Mouse (Mus musculus) erythroblast, embryonic 14.5 days (primary cell): Measurements from ENCODE around the gene Prcp. TPM values are rescaled to one million over a fixed set of nuclear protein-coding genes. Genes with fewer than 3 reads are reported as not detected.
"Not testable (repeated sequence)": the region's sequence is repeated elsewhere in the genome, so short reads cannot be mapped to it uniquely, and the experiment has no call there.

Source experiments
- H3K27me3 ChIP-seq: 2 replicates; pipeline ENCODE4 v1.6.1; 2012; ENCODE audit warnings: inconsistent platforms; ENCODE audit not compliant: control insufficient read depth
- H3K36me3 ChIP-seq: 2 replicates; pipeline ENCODE4 v1.6.1; 2012; ENCODE audit warnings: mild to moderate bottlenecking, inconsistent platforms; ENCODE audit not compliant: control insufficient read depth
- H3K4me1 ChIP-seq: 2 replicates; pipeline ENCODE4 v1.6.1; 2012; ENCODE audit warnings: inconsistent platforms; ENCODE audit not compliant: control insufficient read depth
- H3K4me3 ChIP-seq: replicated peaks from 2 replicates; pipeline ENCODE3; 2012; ENCODE audit warnings: moderate library complexity, mild to moderate bottlenecking, inconsistent platforms
- H3K9me3 ChIP-seq: 2 replicates; pipeline ENCODE4 v1.6.1; 2012; ENCODE audit warnings: low read length, inconsistent platforms, mixed read lengths; ENCODE audit not compliant: control insufficient read depth
- GATA1 ChIP-seq: IDR thresholded peaks from 2 replicates; pipeline ENCODE4 v1.6.1; 2012; ENCODE audit warnings: low read length, inconsistent platforms, mixed read lengths
- TAL1 ChIP-seq: IDR thresholded peaks from 3 replicates; pipeline ENCODE4 v1.6.1; 2012; ENCODE audit warnings: low read length, inconsistent platforms, mixed read lengths
- polyA plus RNA-seq: library from polyadenylated mRNA; stranded (reverse); fragments of >175 nt; gene quantifications from 2 replicates; pipeline ENCODE4 v1.2.3, GENCODE M21; 2012

Gene Prcp
- polyA plus RNA-seq, 1 experiment, result 2.6 TPM

DNA sequence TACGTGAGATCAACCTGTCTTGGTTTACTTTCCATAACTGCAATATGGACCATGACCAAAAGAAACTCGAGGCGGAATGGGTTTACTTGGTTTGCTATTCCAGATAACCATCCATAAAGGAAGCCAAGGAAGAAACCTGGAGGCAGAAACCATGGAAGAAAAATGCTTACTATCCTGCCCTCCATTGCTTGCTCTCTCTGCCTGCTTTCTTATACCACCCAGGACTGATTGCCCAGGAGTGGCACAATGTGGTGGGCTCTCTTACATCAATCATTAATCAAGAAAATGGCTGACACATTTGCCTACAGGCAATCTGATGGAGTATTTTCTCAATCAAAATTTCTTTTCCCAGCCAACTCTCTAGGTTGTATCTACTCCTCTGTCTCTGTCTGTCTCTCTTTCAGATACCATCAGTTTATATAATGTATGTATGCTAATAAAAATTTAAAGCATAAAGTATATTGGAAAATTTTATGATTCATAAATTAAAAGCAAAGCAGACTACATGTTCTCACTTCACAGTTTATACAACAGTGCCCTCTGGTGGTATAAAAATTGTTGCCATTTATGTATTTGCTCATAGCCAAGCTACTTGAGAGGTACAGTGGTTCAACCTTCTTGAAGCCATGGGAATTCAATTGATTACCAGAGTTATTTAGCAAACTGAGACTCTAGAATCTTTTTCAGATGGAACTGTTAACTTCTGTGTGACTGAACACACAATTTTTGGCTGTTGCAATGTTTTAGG, 90.7 kb downstream of the Prcp start:
- Histone ChIP-seq H3K9me3 (no peaks in the 10 kb centered on the region), H3K27me3 (no peaks in the 10 kb centered on the region), H3K4me3 (no peak overlapping the region), H3K36me3 (no peaks in the 10 kb centered on the region), H3K4me1 (no peaks in the 10 kb centered on the region)
- TF ChIP-seq TAL1, result no peak

DNA sequence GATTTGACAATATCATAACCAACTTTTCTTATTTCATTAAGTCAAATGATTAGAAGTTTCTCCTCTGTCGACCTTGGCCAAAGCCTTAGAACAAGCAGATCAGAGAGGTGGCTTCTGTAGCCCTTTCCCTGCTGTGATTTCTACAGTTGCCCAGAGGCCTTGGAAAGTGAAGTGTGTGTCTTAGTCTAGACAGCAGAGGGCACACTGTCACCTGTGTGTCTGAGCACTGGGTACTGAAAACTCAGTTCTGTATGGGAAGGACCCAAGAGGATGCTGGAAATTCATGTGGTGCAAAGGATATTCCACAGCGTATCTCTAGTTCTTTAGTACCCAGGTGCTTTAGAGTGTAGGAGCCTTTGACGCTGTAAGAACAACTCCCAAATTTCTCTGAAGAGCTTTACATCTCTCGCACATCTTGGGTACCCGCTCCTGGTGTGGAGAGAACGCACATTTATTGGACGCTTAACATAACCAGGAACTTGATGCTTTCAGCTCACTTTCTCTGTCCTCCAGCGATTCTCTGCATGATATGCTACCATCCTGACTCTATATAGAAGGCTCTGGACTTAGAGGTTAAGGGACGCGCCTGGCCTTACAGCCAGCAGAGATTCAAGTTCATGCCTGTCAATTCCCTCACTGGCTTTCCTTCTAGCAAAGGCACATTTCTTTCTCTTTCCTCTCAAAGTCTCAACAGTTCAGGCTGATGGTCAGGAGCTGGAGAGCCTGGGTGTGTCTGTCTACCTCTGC, 93.3 kb downstream of the Prcp start:
- no peaks in the 10 kb centered on the region for H3K4me1 ChIP-seq
- no peaks in the 10 kb centered on the region for H3K9me3 ChIP-seq
- no peak for TF ChIP-seq TAL1
- TF ChIP-seq GATA1, result no peak
- no peak overlapping the region for H3K4me3 ChIP-seq
- no peaks in the 10 kb centered on the region for H3K36me3 ChIP-seq
- H3K27me3 ChIP-seq, result no peaks in the 10 kb centered on the region

DNA sequence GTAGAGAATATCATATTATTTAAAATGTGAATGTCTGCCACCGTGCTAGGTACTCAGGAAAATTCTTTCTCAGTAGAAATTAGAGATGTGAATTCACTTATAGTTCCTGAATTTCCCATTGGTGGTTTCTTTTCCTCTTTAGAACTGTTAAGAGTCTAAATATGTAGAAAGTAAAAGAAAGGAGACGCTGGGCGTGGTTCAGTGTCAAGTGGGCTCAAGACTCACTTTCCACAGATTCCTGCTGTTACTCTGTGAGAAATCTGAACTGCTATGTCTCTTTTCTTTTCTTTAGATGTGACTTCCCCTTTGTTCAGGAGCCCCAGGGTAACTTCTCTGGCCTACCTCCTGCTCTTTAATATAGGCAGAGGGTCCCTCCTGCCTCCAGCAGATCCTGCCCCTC, 103.2 kb downstream of the Prcp start:
- H3K4me3 ChIP-seq, result no peak overlapping the region
- no peaks in the 10 kb centered on the region for H3K36me3 ChIP-seq
- TF ChIP-seq GATA1, result no peak
- no peak for TF ChIP-seq TAL1
- H3K27me3 ChIP-seq, result no peaks in the 10 kb centered on the region
- no peaks in the 10 kb centered on the region for H3K4me1 ChIP-seq
- H3K9me3 ChIP-seq, result no peaks in the 10 kb centered on the region

DNA sequence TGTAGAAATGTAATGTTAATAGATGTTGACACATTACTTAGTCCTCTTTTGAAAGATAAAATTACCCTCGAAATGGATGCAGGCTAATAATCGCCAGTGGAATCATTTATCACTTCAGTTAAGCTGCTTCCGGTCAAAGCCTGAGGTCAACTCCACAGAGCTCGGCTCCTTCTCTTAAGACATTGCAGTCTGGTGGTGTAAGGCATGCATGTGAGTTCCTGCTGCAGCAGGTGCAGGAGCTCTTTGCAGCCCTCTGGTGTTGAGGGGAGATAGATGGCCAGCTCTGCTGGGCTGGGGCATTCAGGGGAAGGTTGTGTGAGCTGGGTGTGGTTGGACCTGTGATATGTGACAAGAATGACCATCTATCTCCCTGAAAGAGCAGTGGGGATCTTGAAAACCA, 104.0 kb downstream of the Prcp start:
- Histone ChIP-seq H3K4me3 (no peak overlapping the region), H3K36me3 (no peaks in the 10 kb centered on the region), H3K9me3 (no peaks in the 10 kb centered on the region), H3K4me1 (no peaks in the 10 kb centered on the region), H3K27me3 (no peaks in the 10 kb centered on the region)
- TF ChIP-seq TAL1 (no peak), GATA1 (no peak)

DNA sequence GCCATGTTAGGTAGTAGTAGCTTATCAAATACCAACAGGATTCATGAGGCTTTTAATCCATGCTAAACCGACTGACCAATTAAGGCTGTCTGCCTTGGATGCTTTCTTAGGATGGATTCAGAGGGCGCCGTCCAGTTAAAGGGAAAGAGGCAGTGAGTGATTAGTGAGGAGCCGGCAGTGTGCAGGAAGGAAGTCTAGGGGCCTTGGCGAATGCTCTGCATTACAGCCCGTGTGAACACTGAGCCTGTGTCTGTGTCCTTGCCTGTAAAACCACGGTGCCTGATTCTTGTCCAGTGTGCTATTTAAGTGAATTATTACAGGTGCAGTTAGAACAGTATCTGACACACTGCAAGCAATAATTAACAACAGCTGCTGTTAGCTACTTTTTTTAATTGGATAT, 104.5 kb downstream of the Prcp start:
- not testable (repeated sequence) for H3K4me1 ChIP-seq, H3K9me3 ChIP-seq, H3K4me3 ChIP-seq, H3K36me3 ChIP-seq, H3K27me3 ChIP-seq

DNA sequence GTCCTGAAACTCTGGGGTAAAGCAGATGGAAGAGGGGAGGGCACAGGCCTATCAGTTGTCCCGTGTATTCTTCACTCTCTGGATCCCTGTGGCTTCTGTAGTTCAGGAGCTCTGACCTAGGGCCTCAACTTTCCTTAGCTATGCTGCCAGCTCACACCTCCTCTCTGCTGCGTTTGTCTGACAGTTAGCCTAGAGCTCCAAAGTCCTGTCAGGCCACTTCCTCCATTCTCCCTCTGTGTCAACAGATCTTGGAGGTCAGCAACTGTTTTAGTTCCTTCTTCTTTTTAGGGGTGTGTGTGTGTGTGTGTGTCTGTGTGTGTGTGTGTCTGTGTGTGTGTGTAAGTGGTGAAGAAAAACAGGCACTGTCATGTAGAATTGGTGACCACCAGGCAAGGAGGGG, 106.5 kb downstream of the Prcp start:
- H3K36me3 ChIP-seq, result no peaks in the 10 kb centered on the region
- no peak overlapping the region for H3K4me3 ChIP-seq
- H3K27me3 ChIP-seq, result no peaks in the 10 kb centered on the region
- no peaks in the 10 kb centered on the region for H3K4me1 ChIP-seq
- TF ChIP-seq GATA1, result no peak
- TF ChIP-seq TAL1, result no peak
- no peaks in the 10 kb centered on the region for H3K9me3 ChIP-seq

DNA sequence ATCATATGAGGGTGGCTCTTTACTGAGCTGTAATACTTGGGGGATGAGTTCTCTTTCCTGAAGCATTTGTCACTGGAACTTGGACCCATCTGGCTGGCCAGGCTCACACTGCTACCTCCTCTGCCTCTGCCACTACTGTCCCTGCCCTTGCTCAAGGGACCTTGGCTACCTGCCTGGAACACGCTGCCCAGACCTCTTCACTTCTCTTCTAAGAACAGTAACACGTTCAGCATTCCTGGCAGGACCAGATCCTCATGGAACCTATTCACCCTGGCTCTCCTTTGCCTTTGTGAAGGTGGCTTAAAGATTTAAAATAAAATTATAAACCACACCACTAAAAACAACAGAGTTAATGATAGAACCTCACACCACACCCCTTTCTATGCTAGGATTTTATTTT, 107.6 kb downstream of the Prcp start:
- H3K4me3 ChIP-seq, result no peak overlapping the region
- H3K27me3 ChIP-seq, result no peaks in the 10 kb centered on the region
- no peaks in the 10 kb centered on the region for H3K36me3 ChIP-seq
- no peak for TF ChIP-seq GATA1
- no peak for TF ChIP-seq TAL1
- H3K4me1 ChIP-seq, result no peaks in the 10 kb centered on the region
- H3K9me3 ChIP-seq, result no peaks in the 10 kb centered on the region

Other genes with a start within 250 kb of the Prcp start
- 0.02 and 0.03 TPM in 2 replicates for gene Ankrd42, start 237.3 kb upstream of the Prcp start, polyA plus RNA-seq
- 5.5 and 6.1 TPM in 2 replicates for gene Pcf11, start 204.5 kb upstream of the Prcp start, polyA plus RNA-seq
- gene Rab30, start 132.9 kb upstream of the Prcp start, polyA plus RNA-seq, result 0.09 and 0.18 TPM in 2 replicates
- gene Ddias, start 223 bp upstream of the Prcp start, polyA plus RNA-seq, result 0.14 and 0.55 TPM in 2 replicates
- gene Fam181b, start 205.4 kb downstream of the Prcp start, polyA plus RNA-seq, result not detected in 2 replicates